Mouse (Mus musculus) spleen, adult 18-20 months (tissue): Measurements from ENCODE around the gene Olfr76.
"Not testable (repeated sequence)": the region's sequence is repeated elsewhere in the genome, so short reads cannot be mapped to it uniquely, and the experiment has no call there.

Experiments
- DNase-seq, 2 experiments: peaks; one replicate each; pipeline ENCODE4 v3.0.0; 2022; ENCODE audit warnings: mixed read lengths in 2 of 2

The Olfr76 gene

DNA sequence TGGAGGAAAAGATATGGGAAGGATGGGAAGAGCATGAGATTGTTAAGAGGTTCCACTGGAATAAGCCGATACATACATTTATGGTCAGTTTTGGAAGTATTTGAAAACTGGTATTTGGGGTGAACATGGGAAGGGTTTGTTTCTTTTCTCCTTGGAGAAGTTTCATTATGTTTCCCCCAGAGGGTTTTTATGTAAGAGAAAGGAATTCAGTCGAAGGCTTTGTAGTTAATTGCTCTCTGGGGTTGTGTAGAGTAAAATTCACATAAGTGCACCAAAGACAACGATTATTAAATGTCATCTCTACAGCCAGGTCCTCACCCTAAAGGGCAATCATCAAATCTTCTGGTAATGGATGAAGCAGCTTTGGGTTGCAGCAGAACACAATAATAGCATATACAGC lies at the start of gene Olfr76:
Gene Olfr76 (minus strand): TSS at position 101 of the 400 bp plus-strand sequence.
- no peak for DNase-seq

DNA sequence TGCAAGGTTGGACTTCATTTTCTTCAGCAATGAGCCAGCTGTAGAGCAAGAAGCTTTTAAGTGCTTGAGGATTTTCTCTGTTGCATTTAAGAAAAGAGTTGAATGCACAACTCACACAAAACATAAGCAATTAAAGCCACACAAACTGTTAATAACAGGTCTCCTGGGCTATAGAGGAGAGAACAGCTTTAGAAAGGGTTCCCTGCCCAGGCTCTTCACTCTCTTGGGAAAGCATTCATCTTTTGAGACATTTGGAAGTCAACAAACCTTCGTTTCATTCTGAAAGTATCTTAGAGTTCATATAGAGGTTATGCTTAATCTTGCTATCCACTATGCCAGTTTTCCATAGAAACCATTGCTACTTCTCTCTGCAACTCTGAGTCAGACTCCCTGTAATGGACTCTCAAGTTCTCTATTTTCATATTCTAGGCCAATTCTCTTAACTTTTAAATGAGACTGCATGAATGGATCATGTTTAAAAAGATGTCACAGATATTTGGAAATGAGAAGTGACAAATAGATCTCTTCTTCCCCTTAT lies 47.1 kb upstream of the Olfr76 start, which contains the start of gene Olfr1555-ps1:
Gene Olfr1555-ps1 (minus strand): TSS at position 51 of the 538 bp plus-strand sequence.
- DNase-seq = not testable (repeated sequence)

DNA sequence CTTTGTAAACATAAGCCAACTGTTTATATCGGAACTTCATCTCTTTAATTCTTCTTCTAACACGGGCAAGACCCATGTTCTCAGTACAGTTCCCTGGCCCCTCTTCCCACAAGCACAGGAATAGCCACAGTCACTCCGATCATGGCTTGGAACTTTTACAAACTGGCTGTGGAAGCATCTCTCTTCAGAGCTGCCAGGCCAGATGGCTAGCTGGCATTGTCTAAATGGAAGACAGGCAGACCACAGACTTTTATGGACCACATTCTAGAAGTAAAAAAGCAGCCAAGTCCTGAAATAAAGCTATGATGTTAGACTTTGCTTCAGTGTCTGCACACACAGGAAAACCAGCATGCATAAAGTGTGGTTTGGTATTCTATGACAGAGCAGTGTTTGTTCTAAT lies 22.4 kb upstream of the Olfr76 start:
- no peak for DNase-seq

DNA sequence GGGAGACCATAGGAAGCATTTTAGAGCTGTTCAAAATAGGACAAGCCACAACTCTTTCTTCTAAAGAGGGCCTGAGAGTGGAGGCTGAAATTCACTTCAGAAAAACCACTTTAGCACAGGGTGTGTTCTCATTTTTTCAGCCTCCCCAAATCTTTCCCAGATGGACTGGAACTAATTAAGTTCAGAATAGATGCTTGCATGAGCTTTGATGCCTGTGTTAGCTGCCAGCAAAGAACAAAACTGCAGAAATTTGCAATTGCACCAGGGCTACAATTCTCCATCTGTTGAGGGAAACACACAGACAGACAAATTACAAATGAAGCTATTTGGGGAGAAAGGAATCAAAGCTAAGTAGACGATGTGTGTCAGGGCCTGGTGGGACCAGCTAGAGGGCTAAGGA lies 20.4 kb upstream of the Olfr76 start:
- DNase-seq = no peak

DNA sequence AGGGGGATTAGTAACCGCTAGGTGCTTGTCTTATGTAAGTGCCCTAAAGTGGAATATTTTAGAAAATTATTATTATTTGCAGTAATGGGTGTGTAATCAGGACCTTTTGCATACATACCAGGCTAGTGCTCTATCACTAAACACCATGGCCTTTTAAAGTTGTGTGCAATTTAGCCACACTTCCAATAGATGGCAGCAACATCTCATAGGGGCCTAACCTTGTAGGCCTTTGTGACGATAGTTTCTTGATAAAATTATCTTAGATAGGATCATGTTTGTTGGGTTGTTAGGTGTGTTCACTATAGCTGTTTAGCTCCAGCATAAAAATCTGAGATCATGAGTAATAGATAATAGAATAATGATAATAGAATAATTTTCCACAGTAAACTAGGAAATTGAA lies 11.3 kb upstream of the Olfr76 start:
- DNase-seq = no peak

DNA sequence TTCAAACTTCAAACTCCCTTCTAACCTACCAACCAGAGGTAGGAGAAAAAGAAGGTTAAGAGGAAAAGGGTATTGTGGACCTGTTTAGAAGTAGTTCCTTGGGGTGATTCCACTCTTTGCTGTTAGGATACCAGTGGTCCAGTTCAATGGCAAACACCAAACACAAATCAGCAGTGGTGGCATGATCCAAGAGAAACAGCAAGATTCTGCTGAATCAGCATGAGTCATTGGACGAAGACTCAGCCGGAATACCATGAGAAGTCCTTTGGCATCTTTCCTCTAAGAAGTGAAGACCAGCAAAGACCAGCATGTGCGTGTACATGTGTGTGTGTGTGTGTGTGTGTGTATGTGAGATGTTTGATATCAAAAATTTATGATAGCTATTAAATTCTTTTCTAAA lies 6.5 kb downstream of the Olfr76 start:
- no peak for DNase-seq

DNA sequence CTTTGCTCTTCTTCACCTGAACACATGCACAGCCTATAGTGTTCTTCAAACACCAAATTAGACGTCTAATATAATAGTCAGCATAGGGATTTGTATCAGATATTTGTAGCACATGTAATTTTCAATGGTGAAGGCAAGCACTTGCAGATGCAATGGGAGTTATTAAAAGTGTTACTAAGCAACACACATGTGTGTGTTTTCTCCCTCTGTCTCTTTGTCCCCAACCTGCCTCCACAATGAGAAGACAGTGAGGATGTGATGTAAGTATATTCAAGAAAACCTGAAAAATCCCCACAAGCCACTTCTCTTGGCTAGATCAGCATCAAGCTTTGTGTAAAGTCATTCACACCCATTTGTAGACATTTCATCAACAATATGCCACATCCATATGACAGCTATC lies 7.2 kb downstream of the Olfr76 start, which contains the start of gene Olfr1428:
Gene Olfr1428 (minus strand): TSS at position 101 of the 400 bp plus-strand sequence.
- no peak for DNase-seq

DNA sequence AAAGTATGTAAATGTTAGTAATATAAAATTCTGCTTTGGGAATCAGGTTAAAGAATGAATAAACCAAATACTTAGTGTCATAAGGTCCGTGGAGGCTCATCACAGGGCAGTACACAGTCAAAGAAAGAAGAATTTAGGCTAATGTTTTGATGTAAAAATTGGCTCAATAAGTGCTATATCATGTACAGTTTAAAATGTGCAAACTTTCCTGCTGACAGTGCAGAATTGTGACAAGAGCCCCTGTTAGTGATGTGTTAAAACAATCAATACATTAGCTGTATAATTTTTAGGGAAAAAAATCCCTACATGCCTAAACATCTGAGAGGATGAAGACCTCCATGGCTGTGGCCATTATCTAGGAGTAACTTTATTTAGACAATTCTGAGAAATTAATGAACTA lies 9.2 kb downstream of the Olfr76 start:
- DNase-seq = no peak

DNA sequence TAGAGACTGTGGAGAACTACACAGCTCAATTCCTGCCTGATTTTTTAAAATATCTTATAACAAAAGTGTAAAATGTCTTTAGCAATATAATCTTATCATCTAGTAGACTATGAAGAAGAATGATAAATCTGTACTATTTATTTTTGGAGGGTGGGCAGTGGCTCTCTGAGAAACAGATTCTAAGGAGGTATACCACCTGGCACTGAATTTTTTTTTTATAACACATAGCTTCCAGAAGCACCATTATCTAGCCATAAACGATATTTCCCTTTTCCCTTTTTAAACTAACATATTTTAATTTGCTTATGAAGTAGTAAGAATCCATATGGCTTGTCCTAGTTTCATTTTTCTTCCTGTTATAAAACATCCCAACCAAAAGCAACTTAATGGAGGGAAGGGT lies 18.5 kb downstream of the Olfr76 start:
- no peak for DNase-seq

DNA sequence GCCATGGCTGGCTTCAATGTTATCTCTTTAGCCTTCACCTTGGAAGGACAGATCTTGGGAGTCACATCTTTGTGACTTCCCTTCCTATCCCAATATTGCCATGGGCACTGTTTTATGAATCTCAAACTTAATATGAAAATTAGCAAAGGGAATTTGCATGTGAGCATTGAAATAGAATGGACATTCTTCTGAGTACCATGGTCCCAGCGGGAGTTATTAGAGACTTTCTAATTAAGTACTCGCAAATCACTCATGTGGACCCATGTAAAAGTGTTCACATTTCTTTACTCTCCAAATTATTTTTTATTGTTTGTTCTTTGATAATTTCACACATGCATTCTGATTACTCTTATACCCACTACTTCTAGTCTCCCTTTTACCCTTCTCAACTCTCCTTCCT lies 19.8 kb downstream of the Olfr76 start, which contains the start of gene Olfr1427:
Gene Olfr1427 (minus strand): TSS at position 101 of the 400 bp plus-strand sequence.
- DNase-seq = no peak

DNA sequence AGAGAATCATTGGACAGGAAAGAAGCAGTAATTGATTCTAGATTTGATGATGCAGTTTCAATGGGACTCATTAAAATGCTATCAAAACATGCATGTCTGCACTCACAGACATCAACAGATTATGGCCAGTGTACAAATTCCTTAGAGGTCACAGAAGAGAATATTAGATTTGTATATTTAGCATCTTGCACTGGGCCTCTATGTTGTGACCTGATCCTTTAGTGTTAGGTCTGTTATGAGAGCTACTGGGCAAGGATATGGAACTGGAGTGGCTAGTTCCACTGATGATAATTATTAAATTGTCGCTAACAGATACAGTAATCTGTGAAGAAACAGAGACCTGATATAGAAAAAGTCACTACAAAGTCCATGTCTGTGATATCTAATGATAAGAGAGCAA lies 31.1 kb downstream of the Olfr76 start, which contains the start of gene Olfr1426:
Gene Olfr1426 (minus strand): TSS at position 101 of the 400 bp plus-strand sequence.
- DNase-seq = no peak

DNA sequence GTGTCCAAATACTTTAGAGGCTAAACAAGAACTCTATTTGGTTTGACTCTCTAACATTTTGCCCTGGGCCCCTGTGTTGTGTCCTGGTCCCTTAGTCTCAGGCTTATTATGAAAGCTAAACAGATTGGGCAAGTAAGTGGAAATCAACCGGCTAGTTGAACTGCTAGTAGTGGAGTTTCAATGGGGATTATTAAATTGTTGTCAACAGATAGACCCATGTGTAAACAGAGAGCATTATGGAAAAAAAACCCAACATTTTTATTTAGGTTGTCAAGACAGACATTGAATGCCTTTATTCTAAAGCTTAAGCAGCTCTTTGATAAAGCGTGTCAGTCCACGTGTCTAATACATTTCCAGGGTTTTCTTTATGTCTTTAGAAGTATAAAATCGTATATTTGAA lies 45.4 kb downstream of the Olfr76 start, which contains the start of gene Olfr1425:
Gene Olfr1425 (minus strand): TSS at position 101 of the 400 bp plus-strand sequence.
- not testable (repeated sequence) for DNase-seq

DNA sequence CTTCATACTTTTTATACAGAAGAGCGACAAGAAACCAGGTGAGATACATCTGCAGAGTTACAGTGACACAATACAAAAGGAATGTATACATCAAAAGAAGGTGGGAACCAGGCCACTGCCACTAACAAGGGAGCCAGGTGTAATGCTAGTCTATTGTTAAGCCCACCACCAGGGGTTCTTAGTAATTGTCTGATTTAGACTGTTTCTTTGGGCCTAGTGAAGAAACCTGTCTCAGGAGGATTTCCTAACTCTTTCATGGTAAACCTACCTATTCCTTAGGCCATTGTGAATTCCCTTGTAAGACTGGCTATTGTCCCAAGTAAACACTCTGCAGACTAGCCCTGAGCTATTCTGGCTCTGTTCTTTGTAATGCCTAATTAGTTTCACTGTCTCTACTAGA lies 53.5 kb downstream of the Olfr76 start:
- not testable (repeated sequence) for DNase-seq
